Mouse (Mus musculus): ENCODE data around the gene 4930555G01Rik. TPM values are rescaled to one million over a fixed set of nuclear protein-coding genes. Genes with fewer than 3 reads are reported as not detected.

The 4930555G01Rik gene
- total RNA-seq (2023), result not detected

GRCm38 (mm10) chr14:5050329-5050728 is at the start of gene 4930555G01Rik:
Gene 4930555G01Rik (plus strand): TSS chr14:5050629.

GRCm38 (mm10) chr14:5015591-5015990 is 34.8 kb upstream of the 4930555G01Rik start, which contains the start of gene Gm3298:
Gene Gm3298 (plus strand): TSS chr14:5015891.

GRCm38 (mm10) chr14:5070611-5071490 is 20.4 kb downstream of the 4930555G01Rik start, which contains the start of gene Gm8281:
Gene Gm8281 (plus strand): TSS chr14:5071040.

Other genes with a start within 250 kb of the 4930555G01Rik start
- not detected for gene Gm3269, start 212.5 kb upstream of the 4930555G01Rik start, total RNA-seq (2023)
- not detected for gene Gm3264, start 195.1 kb upstream of the 4930555G01Rik start, total RNA-seq (2023)
- gene Gm3278, start 158.2 kb upstream of the 4930555G01Rik start, total RNA-seq (2023), result not detected
- gene Gm8297, start 66.7 kb upstream of the 4930555G01Rik start, total RNA-seq (2023), result not detected
- not detected for gene Gm3298, start 34.7 kb upstream of the 4930555G01Rik start, total RNA-seq (2023)
- gene Gm8281, start 20.4 kb downstream of the 4930555G01Rik start, total RNA-seq (2023), result not detected
- gene Gm8279, start 80.9 kb downstream of the 4930555G01Rik start, total RNA-seq (2023), result not detected
- not detected for gene Gm3317, start 113.9 kb downstream of the 4930555G01Rik start, total RNA-seq (2023)
- gene Gm8271, start 135.2 kb downstream of the 4930555G01Rik start, total RNA-seq (2023), result not detected
- not detected for gene Gm3526, start 210.0 kb downstream of the 4930555G01Rik start, total RNA-seq (2023)

All from B cell, adult 67 days (primary cell).